Mouse (Mus musculus): ENCODE results near the gene Capzb. TPM values are rescaled to one million over a fixed set of nuclear protein-coding genes. Genes with fewer than 3 reads are reported as not detected.

The Capzb gene
- total and polyA plus RNA-seq, 3 experiments = 86.4 to 388 (median 160) TPM

GRCm38 (mm10) chr4:139198004-139198689, 5.4 kb downstream of the Capzb start:
- dilution Hi-C loops (cut with MboI; ENCODE audit: extremely low pct_ligation_motif_present, extremely low pct_unique_long_range_greater_than_20kb, low sequenced_read_pairs) (no loop called here), in situ Hi-C loops (cut with MboI; ENCODE audit: low pct_ligation_motif_present, low pct_unique_long_range_greater_than_20kb, low sequenced_read_pairs) (no loop called here)
- TF ChIP-seq CTCF (conservative IDR thresholded peaks at IDR 0.05 in 1 of 2, IDR thresholded peaks at IDR 0.05 in 1 of 2; ENCODE audit: low read depth in 2 of 2, low read length in 2 of 2) (0 out of 4 replicates have a peak, but pooled peaks of 1 of the 2 experiments have one; percentile 2), NRF1 (IDR thresholded peaks at IDR 0.05; ENCODE audit: low read depth, low read length) (no peak)
- Histone ChIP-seq H3K4me1 (ENCODE audit: control insufficient read depth in 1 of 2, insufficient read depth in 2 of 2) (peaks cover 42 to 92% of the 10 kb centered on the region in 2 experiments), H3K36me3 (replicated peaks in 1 of 2; ENCODE audit: control insufficient read depth in 1 of 2, insufficient read depth in 1 of 2, low read length in 1 of 2) (peaks cover 11 to 81% of the 10 kb centered on the region in 2 experiments), H3K27ac (ENCODE audit: insufficient read depth, low read depth) (no peak overlapping the region), H3K4me3 (replicated peaks in 1 of 3; ENCODE audit: low read depth in 2 of 3, low read length in 2 of 3, poor library complexity in 1 of 3) (no peak overlapping the region), H3K9ac (ENCODE audit: insufficient read depth, low read depth) (no peak overlapping the region), H3K27me3 (replicated peaks) (no peaks in the 10 kb centered on the region), H3K9me3 (replicated peaks; ENCODE audit: low read length) (no peaks in the 10 kb centered on the region), H3K4me2 (ENCODE audit: insufficient read depth, low read depth, poor library complexity, severe bottlenecking) (no peak overlapping the region), H3K79me2 (replicated peaks; ENCODE audit: control insufficient read depth, extremely low read depth, insufficient read depth, poor library complexity, severe bottlenecking) (peaks cover 95% of the 10 kb centered on the region)
- peak; percentile 57 for DNase-seq (ENCODE audit: extremely low read depth)

- H3K4me2 ChIP-seq (ENCODE audit: insufficient read depth, low read depth, poor library complexity, severe bottlenecking) = no peak overlapping the region
Observed at GRCm38 (mm10) chr4:139199126-139199525, 6.4 kb downstream of the Capzb start.

GRCm38 (mm10) chr4:139199703-139200340, 7.1 kb downstream of the Capzb start:
- dilution Hi-C loops (cut with MboI; ENCODE audit: extremely low pct_ligation_motif_present, extremely low pct_unique_long_range_greater_than_20kb, low sequenced_read_pairs) (no loop called here), in situ Hi-C loops (cut with MboI; ENCODE audit: low pct_ligation_motif_present, low pct_unique_long_range_greater_than_20kb, low sequenced_read_pairs) (no loop called here)
- Histone ChIP-seq H3K9me3 (replicated peaks; ENCODE audit: low read length) (no peaks in the 10 kb centered on the region), H3K9ac (ENCODE audit: insufficient read depth, low read depth) (no peak overlapping the region), H3K36me3 (replicated peaks in 1 of 2; ENCODE audit: control insufficient read depth in 1 of 2, insufficient read depth in 1 of 2, low read length in 1 of 2) (peaks cover 11 to 80% of the 10 kb centered on the region in 2 experiments), H3K4me3 (replicated peaks in 1 of 3; ENCODE audit: low read depth in 2 of 3, low read length in 2 of 3, poor library complexity in 1 of 3) (no peak overlapping the region), H3K4me1 (ENCODE audit: control insufficient read depth in 1 of 2, insufficient read depth in 2 of 2) (peaks cover 46 to 99% of the 10 kb centered on the region in 2 experiments), H3K4me2 (ENCODE audit: insufficient read depth, low read depth, poor library complexity, severe bottlenecking) (no peak overlapping the region), H3K27me3 (replicated peaks) (no peaks in the 10 kb centered on the region), H3K79me2 (replicated peaks; ENCODE audit: control insufficient read depth, extremely low read depth, insufficient read depth, poor library complexity, severe bottlenecking) (peaks cover 91% of the 10 kb centered on the region), H3K27ac (ENCODE audit: insufficient read depth, low read depth) (peak overlapping the region; percentile 11; the same call in 1 of the 2 replicates)
- no peak for TF ChIP-seq RAD21 (IDR thresholded peaks at IDR 0.05; ENCODE audit: low read depth, low read length)
- no peak for TF ChIP-seq POLR2AphosphoS2 (IDR thresholded peaks at IDR 0.05; ENCODE audit: low read depth, low read length)
- no peak for TF ChIP-seq MYC (IDR thresholded peaks at IDR 0.05; ENCODE audit: low read depth, low read length)
- TF ChIP-seq MEF2A (IDR thresholded peaks at IDR 0.05; ENCODE audit: borderline replicate concordance, low read depth, low read length) = no peak
- no peak for TF ChIP-seq TCF12 (IDR thresholded peaks at IDR 0.05; ENCODE audit: low read depth, low read length)
- no peak for DNase-seq (ENCODE audit: extremely low read depth)

More at GRCm38 (mm10) chr4:139199126-139199525, 6.4 kb downstream of the Capzb start:
- TF ChIP-seq ELF1 (IDR thresholded peaks at IDR 0.05; ENCODE audit: low read depth, low read length) (no peak), E2F4 (IDR thresholded peaks at IDR 0.05; ENCODE audit: insufficient replicate concordance, low read depth, low read length) (no peak), TCF12 (IDR thresholded peaks at IDR 0.05; ENCODE audit: low read depth, low read length) (no peak), CTCF (conservative IDR thresholded peaks at IDR 0.05 in 1 of 2, IDR thresholded peaks at IDR 0.05 in 1 of 2; ENCODE audit: low read depth in 2 of 2, low read length in 2 of 2) (no peak), MXI1 (IDR thresholded peaks at IDR 0.05; ENCODE audit: low read depth, low read length) (no peak), KAT2A (IDR thresholded peaks at IDR 0.05; ENCODE audit: insufficient replicate concordance, low read length) (no peak), MAZ (IDR thresholded peaks at IDR 0.05; ENCODE audit: low read depth, low read length) (no peak), HCFC1 (IDR thresholded peaks at IDR 0.05; ENCODE audit: low read depth, low read length) (no peak), ZKSCAN1 (IDR thresholded peaks at IDR 0.05; ENCODE audit: borderline replicate concordance, low read depth, low read length) (no peak), MAFK (IDR thresholded peaks at IDR 0.05; ENCODE audit: insufficient replicate concordance, low read length) (no peak), ZMIZ1 (IDR thresholded peaks at IDR 0.05; ENCODE audit: low read depth, low read length) (no peak), MYC (IDR thresholded peaks at IDR 0.05; ENCODE audit: low read depth, low read length) (no peak), CHD1 (IDR thresholded peaks at IDR 0.05; ENCODE audit: low read depth, low read length) (no peak), NELFE (IDR thresholded peaks at IDR 0.05; ENCODE audit: low read depth, low read length) (no peak), ETS1 (conservative IDR thresholded peaks at IDR 0.05; ENCODE audit: low read depth, low read length) (no peak), RCOR1 (conservative IDR thresholded peaks at IDR 0.05; ENCODE audit: low read depth, low read length) (no peak), IRF4 (IDR thresholded peaks at IDR 0.05; ENCODE audit: low read depth, low read length) (no peak), JUND (conservative IDR thresholded peaks at IDR 0.05; ENCODE audit: low read depth, low read length) (no peak), ZC3H11A (IDR thresholded peaks at IDR 0.05; ENCODE audit: low read depth, low read length) (no peak), CHD2 (IDR thresholded peaks at IDR 0.05; ENCODE audit: low read length) (no peak)
- H3K79me2 ChIP-seq (replicated peaks; ENCODE audit: control insufficient read depth, extremely low read depth, insufficient read depth, poor library complexity, severe bottlenecking) = peaks cover 91% of the 10 kb centered on the region
- DNase-seq (ENCODE audit: extremely low read depth) = no peak
- dilution Hi-C loops (cut with MboI; ENCODE audit: extremely low pct_ligation_motif_present, extremely low pct_unique_long_range_greater_than_20kb, low sequenced_read_pairs) (no loop called here), in situ Hi-C loops (cut with MboI; ENCODE audit: low pct_ligation_motif_present, low pct_unique_long_range_greater_than_20kb, low sequenced_read_pairs) (no loop called here)
- peak overlapping the region; percentile 11; the same call in 1 of the 2 replicates for H3K27ac ChIP-seq (ENCODE audit: insufficient read depth, low read depth)
- no peak overlapping the region for H3K9ac ChIP-seq (ENCODE audit: insufficient read depth, low read depth)
- H3K27me3 ChIP-seq (replicated peaks) = no peaks in the 10 kb centered on the region
- no peak overlapping the region for H3K4me3 ChIP-seq (replicated peaks in 1 of 3; ENCODE audit: low read depth in 2 of 3, low read length in 2 of 3, poor library complexity in 1 of 3)
- no peaks in the 10 kb centered on the region for H3K9me3 ChIP-seq (replicated peaks; ENCODE audit: low read length)
- peaks cover 11 to 82% of the 10 kb centered on the region in 2 experiments for H3K36me3 ChIP-seq (replicated peaks in 1 of 2; ENCODE audit: control insufficient read depth in 1 of 2, insufficient read depth in 1 of 2, low read length in 1 of 2)
- H3K4me1 ChIP-seq (ENCODE audit: control insufficient read depth in 1 of 2, insufficient read depth in 2 of 2) = peaks cover 47 to 99% of the 10 kb centered on the region in 2 experiments
